Mouse (Mus musculus) heart, postnatal 14 days (tissue): ENCODE data around the gene Aoc3. TPM values are rescaled to one million over a fixed set of nuclear protein-coding genes. Genes with fewer than 3 reads are reported as not detected.
"Not testable (repeated sequence)": the region's sequence is repeated elsewhere in the genome, so short reads cannot be mapped to it uniquely, and the experiment has no call there.

Experiments used
- DNase-seq, 2 experiments: peaks; one replicate each; pipeline ENCODE4 v3.0.0; 2021 to 2022
- intact Hi-C: fragments of 180-260 bp; cut with DNase I; formaldehyde crosslinking; loops from one replicate; pipeline ENCODE4 v1.15.1; 2025
- total RNA-seq, 2 experiments: library from RNA; stranded (reverse); gene quantifications; 2 replicates each; pipeline ENCODE4 v1.2.3; 2021

Gene Aoc3
- total RNA-seq, 2 experiments from 2014 or later: 36.9 to 42.0 TPM

DNA sequence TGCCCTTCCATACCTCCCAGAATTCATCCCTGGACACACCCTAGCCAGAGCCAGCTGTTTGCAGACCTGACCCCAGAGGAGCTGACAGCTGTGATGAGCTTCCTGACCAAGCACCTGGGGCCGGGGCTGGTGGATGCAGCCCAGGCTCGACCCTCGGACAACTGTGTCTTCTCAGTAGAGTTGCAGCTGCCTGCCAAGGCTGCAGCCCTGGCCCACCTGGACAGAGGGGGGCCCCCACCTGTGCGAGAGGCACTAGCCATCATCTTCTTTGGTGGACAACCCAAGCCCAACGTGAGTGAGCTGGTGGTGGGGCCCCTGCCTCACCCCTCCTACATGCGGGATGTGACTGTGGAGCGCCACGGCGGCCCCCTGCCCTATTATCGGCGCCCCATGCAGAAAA lies 5.2 kb upstream of the Aoc3 start:
- intact Hi-C loops: loop anchor here (5.0 kb wide), 1 partner anchor 37 kb away; no protein-coding TSS in a partner anchor

DNA sequence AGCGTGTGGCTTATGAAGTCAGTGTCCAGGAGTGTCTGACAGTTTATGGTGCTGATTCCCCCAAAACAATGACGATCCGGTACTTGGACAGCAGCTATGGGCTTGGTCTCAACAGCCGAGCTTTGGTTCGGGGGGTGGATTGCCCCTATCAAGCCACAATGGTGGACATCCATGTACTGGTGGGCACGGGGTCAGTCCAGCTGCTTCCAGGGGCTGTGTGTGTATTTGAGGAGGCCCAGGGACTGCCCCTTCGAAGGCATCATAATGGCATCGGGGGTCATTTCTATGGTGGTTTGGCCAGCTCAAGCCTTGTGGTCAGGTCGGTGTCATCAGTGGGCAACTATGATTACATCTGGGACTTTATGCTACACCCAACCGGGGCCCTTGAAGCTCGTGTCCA lies 4.3 kb upstream of the Aoc3 start:
- intact Hi-C loops: loop anchor here (5.0 kb wide), 1 partner anchor 36 kb away; no protein-coding TSS in a partner anchor
- no peak for DNase-seq

More for the DNA sequence above, 5.2 kb upstream of the Aoc3 start:
- DNase-seq: not testable (repeated sequence)

DNA sequence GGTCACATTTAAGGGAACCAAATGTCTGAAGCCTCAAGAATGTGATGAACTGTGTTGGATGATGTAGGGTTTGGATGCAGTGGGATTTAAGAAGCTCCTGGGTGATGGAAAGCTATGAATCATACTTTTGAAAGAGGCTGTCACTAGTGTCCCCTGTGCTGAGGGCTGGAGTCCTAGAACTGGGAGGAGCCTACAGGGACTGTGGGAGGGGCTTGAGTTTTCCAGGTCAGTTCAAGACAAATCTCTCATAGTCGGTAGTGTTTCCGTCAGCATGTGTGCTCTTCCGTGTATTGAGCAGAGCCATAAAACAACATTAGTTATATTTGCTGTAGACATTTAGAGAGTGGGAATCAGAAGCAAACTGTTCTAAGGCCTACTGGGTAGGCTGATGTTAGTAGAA lies 3.1 kb upstream of the Aoc3 start:
- no peak for DNase-seq
- intact Hi-C loops: loop anchor here (5.0 kb wide), 1 partner anchor 35 kb away; no protein-coding TSS in a partner anchor

DNA sequence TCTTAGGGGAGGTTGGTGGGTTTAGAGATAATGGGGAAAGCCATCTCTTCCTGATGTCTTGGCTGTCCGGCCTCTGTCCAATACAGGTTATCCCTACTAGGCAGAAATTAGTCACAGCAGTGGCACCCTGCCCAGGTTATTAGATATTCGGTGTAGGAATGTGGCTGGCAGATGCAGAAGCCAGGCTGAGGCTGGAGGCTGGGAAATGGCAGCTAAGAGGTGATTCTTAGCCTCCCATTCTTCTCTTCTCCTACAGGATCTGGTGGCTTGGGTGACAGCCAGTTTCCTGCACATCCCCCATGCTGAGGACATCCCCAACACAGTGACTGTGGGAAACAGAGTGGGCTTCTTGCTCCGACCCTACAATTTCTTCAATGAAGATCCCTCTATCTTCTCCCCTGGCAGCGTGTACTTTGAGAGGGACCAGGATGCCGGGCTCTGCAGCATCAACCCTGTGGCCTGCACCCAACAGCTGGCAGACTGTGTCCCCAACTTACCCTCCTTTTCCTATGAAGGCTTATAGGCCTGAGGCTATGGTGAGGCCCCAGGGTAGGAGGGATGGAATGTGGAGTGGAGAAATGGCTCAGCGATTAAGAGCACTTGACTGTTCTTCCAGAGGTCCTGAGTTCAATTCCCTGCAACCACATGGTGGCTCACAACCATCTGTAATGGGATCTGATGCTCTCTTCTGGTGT lies 1.3 kb upstream of the Aoc3 start:
- intact Hi-C loops: loop anchor here (5.0 kb wide), 1 partner anchor 33 kb away; no protein-coding TSS in a partner anchor
- DNase-seq: peak; percentile 58 to 75

- DNase-seq, intact Hi-C loops: not testable (repeated sequence)
Measured at GRCm38 (mm10) chr11:101330961-101331360, 556 bp downstream of the Aoc3 start.

DNA sequence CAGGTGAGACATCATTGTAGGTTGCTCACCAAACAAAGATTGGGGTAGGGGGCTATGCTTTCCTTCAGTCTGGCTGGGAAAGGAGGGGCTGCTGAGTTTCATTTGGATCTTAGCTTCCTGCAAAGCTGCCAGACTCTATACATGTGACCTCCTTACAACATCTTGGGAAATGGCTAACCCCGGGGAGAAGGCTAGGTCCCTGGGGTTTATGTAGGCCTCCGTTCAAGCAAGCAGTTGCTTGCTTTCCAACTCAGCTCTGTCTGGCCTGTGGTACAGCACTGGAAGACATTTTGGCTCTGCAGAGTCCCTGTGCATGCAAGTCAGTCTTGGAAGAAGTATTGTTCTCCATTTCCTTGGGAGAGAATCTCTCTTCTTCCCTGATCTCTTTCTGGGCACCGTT lies 2.1 kb downstream of the Aoc3 start:
- intact Hi-C loops: no loop called here
- peak; percentile 37 to 45 for DNase-seq

DNA sequence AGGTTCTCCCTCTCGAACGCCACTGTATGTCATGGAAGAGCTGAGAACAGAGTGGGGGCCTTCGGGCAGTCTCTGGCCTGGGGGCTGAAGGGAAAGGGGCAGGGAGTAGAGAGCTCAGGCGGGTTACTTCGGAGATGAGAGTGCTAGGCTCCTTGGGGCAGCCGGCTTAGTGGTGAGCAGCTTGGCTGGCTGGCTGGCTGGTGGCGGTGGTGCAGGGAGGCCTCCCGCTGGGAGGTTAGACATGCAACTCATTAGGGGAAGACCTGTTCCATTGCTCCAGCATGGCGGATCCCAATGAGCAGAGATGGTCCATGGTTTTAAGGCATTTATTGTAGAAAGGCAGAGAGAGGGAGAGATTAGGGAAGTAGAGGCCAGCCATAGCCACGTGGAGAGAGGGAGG lies 3.6 kb downstream of the Aoc3 start:
- intact Hi-C loops: no loop called here
- DNase-seq: no peak

GRCm38 (mm10) chr11:101334516-101334915 lies 4.1 kb downstream of the Aoc3 start:
- DNase-seq: no peak
- intact Hi-C loops: no loop called here

GRCm38 (mm10) chr11:101335685-101336084 lies 5.3 kb downstream of the Aoc3 start:
- no peak for DNase-seq
- intact Hi-C loops: no loop called here

DNA sequence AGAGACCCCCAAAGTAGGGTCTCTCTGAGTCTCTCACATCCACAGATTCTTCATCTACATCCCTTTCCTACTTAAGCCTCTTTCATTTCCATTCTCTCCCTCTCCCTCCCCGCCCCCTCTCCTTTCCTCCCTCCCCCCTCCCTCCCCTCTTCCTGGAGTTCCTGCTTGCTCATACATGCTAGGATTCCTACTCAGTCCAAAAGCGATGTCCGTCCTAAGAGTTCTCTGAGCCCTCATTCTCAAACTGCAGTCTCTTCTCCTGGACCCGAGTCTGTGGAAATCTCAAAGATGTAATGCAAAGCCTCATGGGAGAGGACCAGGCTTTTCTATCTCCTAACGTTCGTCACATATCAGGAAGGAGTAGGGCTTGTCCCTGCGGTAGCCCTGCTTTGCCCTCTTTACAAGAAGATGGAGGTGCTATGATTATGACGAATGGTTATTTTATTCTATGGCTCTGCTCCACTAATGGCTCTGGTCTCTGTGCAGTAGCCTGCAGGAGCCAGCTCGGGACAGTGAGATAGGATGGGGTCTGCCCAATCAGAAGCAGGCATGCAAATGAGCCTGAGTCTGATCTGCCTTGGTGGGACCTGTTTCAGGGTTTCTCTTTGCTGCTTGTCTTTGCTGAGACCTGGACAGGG lies 7.8 kb downstream of the Aoc3 start:
- intact Hi-C loops: no loop called here
- DNase-seq: no peak

DNA sequence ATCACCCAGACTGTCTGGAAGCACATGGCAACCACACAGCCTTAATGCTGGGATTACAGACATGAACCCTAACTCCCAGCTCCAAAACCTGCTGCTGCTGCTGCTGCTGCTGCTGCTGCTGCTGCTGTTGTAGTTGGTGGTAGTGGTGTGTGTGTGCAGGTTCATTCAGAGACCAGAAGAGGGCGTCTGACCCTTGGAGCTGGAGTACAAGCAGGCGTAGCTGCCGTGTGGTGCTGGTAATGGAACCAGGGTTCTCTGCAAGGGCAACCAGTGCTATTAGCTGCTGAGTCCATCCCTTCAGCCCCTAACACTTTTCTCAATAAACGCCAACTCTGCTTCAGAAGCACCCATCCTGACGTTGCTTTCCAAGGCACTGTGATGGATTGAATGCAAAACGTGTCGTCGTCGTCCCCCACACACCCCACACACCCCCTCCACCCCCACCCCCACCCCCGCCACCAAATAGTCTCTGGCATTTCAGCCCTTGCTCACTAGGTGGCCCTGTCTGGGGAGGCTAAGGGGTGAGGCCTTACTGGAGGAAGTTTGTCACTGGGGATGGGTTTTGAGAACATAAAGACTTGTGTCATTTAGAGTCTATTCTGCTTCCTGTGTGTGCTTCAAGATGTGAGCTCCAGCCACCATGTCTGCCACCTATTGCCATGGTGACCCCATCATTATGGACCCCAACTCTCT lies 16.8 kb downstream of the Aoc3 start:
- intact Hi-C loops: no loop called here
- no peak for DNase-seq

DNA sequence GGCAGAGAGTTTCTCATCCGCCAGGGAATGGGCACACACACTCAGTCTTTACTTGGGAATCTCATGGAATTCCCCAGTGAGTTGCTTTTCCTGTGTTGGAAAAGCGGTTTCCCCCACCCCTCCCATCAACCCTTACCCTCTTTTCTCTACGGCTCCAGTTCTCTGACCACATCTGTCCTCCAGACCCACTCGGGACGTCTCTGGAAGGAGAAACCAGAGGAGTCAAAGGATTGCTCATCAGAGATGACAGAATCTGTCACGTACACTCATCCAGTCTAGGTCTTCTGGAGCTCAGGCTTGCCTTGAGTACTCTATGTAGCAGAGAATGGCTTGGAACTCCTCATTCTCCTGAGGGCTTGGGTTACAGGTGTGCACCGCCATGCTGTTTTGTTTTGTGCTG lies 18.4 kb downstream of the Aoc3 start:
- intact Hi-C loops: no loop called here

GRCm38 (mm10) chr11:101349216-101349615 lies 18.8 kb downstream of the Aoc3 start:
- intact Hi-C loops: no loop called here

More for the DNA sequence above, 18.4 kb downstream of the Aoc3 start:
- DNase-seq: no peak

DNA sequence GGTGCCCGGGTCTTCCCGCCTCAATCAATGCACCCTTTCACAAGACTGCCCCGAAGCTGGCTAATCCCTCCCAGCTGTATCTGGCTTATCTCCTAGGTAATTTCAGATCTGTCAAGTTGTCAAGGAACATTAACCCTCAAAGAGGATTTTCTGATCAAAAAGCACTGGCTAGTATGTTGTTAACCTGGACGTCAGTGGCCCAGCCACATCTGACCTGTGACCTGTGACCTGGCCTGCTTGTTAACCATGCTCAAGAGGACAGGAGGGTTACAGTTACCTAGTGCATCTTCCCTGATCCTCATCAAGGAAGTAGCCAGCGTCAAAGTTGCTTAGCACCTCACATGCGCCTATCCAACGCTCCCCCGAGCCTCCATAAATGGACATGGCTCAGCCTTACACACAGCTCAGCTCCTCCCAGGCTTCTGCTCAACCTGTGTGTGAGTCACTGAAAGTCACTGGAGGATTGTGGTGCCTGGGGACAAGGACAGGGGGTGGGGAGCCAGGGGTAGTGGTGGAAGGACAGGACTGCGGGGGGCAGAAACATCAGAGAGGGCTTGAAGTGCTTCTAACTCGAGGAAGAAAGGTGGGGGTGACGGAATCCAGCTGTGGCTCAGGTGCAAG lies 20.8 kb downstream of the Aoc3 start:
- intact Hi-C loops: no loop called here
- no peak for DNase-seq

More at GRCm38 (mm10) chr11:101349216-101349615, 18.8 kb downstream of the Aoc3 start:
- DNase-seq: no peak

DNA sequence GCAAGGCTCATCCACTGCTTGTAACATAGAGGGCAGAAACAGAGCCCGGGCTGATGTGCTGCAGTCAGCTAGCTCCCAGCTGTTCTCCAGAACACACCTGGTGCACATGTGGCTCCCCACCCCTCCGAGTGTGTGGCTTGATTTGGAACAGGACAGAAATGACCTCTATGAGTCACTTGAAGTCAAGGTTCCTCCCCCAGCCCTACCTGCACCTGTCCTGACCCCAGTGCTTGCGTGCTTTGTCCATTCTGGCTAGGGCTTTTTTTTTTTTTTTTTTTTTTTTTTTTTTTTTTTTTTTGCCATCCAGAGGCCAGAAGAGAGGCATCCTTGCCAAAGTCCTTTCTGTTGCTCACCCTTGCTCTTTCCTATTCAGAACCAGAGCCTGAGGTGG lies 21.3 kb downstream of the Aoc3 start:
- no peak for DNase-seq
- intact Hi-C loops: no loop called here

- intact Hi-C loops: no loop called here
- no peak for DNase-seq
Measured at GRCm38 (mm10) chr11:101353436-101353835, 23.0 kb downstream of the Aoc3 start.

GRCm38 (mm10) chr11:101354438-101355010 lies 24.1 kb downstream of the Aoc3 start:
- DNase-seq: no peak
- intact Hi-C loops: loop anchor here (2.0 kb wide), 1 partner anchor 40 kb away; no protein-coding TSS in a partner anchor

- DNase-seq: no peak
- intact Hi-C loops: loop anchor here (2.0 kb wide), 1 partner anchor 39 kb away; no protein-coding TSS in a partner anchor
Measured at GRCm38 (mm10) chr11:101355916-101356315, 25.5 kb downstream of the Aoc3 start.

- peak in 1 of 2 experiments; percentile 45 for DNase-seq
- intact Hi-C loops: no loop called here
Measured at GRCm38 (mm10) chr11:101357505-101358182, 27.2 kb downstream of the Aoc3 start.

GRCm38 (mm10) chr11:101359776-101360175 lies 29.4 kb downstream of the Aoc3 start:
- intact Hi-C loops: loop anchor here (5.0 kb wide), 1 partner anchor 32 kb away; the partner anchor contains the start of gene Aoc2

More at GRCm38 (mm10) chr11:101359776-101360175, 29.4 kb downstream of the Aoc3 start:
- DNase-seq: peak in 1 of 2 experiments; percentile 9
